Mouse (Mus musculus): ENCODE measurements around the gene Klhl31.

DNA sequence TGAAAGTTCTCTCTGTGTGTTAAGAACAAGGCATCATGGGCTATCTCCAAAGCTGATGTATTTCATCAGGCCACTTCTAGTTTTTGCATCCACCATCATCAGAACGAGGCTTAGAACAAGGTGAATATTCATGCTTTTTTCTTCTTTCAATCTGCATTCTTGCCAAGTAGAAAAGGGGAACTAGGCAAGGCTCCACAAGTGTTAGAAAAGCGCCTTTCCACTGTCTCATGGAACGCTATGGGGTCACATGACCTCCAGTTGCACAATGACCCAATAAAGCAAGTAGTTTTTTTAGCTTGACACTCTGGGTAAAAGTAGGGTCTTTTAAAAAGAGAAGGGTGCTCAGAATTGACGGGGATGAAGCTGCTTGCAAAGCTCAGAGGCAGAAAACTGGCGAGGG is 72.7 kb downstream of the Klhl31 start:
- no peak for TF ChIP-seq CTCF (IDR thresholded peaks at IDR 0.05; ENCODE audit: extremely low read depth, insufficient read depth, low read length)
- TF ChIP-seq POLR2A (IDR thresholded peaks at IDR 0.05; ENCODE audit: extremely low read depth, insufficient read depth, low read length): no peak

Measured in cortical plate, adult 2 months (tissue).